ENCODE assay signal across 8 mouse cellular contexts in the genomic region with DNA sequence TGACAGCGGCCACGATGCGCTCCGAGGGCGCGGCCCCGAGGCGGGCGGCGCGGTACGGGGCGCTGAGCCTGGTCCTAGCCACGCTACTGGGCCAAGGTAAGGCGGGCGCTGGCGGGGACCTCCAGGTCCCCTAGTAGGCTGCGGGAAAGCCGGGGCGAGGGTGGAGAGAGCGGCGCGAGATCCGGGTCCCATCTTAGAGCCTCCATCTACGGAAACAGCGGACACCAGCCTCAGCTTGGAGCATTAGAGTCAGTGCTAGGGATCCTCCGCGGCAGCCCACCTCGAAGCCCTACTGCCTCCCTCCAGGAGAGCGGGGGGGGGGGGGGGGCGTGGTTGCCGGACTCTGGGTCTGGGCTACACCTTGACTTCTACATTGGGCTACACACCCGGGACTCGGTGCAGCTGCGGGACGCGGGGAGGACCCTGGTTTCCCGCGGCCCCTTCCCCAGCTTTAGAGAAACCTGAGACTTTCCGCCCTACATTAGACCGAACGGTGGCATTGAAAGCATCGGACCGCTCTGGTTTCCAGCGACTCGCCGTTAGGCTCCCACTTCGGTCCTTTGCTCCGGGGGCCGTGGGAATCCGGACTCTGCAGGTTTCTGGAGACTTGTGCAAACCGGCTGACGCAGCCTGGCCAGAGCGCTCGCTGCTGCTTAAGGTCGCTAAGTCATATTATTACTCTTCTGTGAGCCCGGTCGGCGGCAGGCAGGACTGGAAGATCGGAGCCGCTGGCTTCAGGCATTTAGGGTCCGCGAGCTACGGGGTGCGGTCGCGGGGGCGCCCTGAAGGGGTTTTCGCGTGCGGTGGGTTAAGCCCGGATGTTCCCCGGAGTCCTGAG. TPM values are rescaled to one million over a fixed set of nuclear protein-coding genes. Genes with fewer than 3 reads are reported as not detected.
DNase-seq lines count a peak whose midpoint lies in the region; ATAC-seq and TF ChIP-seq lines count a peak whose summit lies in the region.

No protein-coding gene starts in this region.

- no peak overlapping the region for H3K27ac ChIP-seq in left cerebral cortex, adult 2 months
- 0 out of 2 replicates have a peak overlapping the region, but pooled peaks have one; percentile 5 for H3K27ac ChIP-seq in cerebellum, adult 2 months (ENCODE audit: insufficient read depth, low read length)
- no peak overlapping the region for H3K27ac ChIP-seq in heart, embryonic 16.5 days (ENCODE audit: low read length)
- no peak overlapping the region for H3K27ac ChIP-seq in liver, postnatal 0 days (ENCODE audit: low read depth)

- H3K4me1 ChIP-seq in cerebellum, adult 2 months (ENCODE audit: control insufficient read depth, insufficient read depth, low read length): no peaks in the 10 kb centered on the region
- H3K4me1 ChIP-seq in heart, embryonic 16.5 days (ENCODE audit: control insufficient read depth, insufficient read depth, low read length): peaks cover 4% of the 10 kb centered on the region; the same call in 1 of the 2 replicates
- H3K4me1 ChIP-seq in liver, postnatal 0 days (ENCODE audit: insufficient read depth): no peaks in the 10 kb centered on the region

- TF ChIP-seq CTCF in left cerebral cortex, adult 2 months (IDR thresholded peaks at IDR 0.05): no peak
- no peak for TF ChIP-seq CTCF in cerebellum, adult 2 months (IDR thresholded peaks at IDR 0.05; ENCODE audit: borderline replicate concordance, insufficient read depth, low read depth, low read length)
- TF ChIP-seq CTCF in liver, postnatal 0 days (IDR thresholded peaks at IDR 0.05; ENCODE audit: low read depth): no peak

- peaks cover 2% of the 10 kb centered on the region; the same call in 1 of the 2 replicates for H3K9me3 ChIP-seq in heart, embryonic 16.5 days (replicated peaks; ENCODE audit: control insufficient read depth, low read length)
- H3K9me3 ChIP-seq in liver, postnatal 0 days (ENCODE audit: low read length): no peaks in the 10 kb centered on the region

- peak overlapping the region; percentile 40 for H3K4me3 ChIP-seq in left cerebral cortex, adult 2 months
- H3K4me3 ChIP-seq in cerebellum, adult 2 months (replicated peaks; ENCODE audit: insufficient read depth, low read depth, low read length): peak overlapping the region; percentile 85
- peak overlapping the region; percentile 61 for H3K4me3 ChIP-seq in heart, embryonic 16.5 days (ENCODE audit: low read length)
- H3K4me3 ChIP-seq in liver, postnatal 0 days (ENCODE audit: low read depth, low read length): peak overlapping the region; percentile 22; the same call in 1 of the 2 replicates

- no peak; the same call in 1 of the 2 replicates for ATAC-seq in heart, embryonic 16.5 days (replicated peaks; ENCODE audit: extremely low read depth, insufficient read depth, low FRiP score)
- ATAC-seq in liver, postnatal 0 days: no peak

- DNase-seq in left cerebral cortex, adult 2 months (ENCODE audit: extremely low spot score in 1 of 2, low spot score in 2 of 2): peak; percentile 11
- no peak for DNase-seq in left cerebral cortex, postnatal 36 days (ENCODE audit: low spot score in 2 of 2)
- DNase-seq in cerebellum, adult 2 months: peak; percentile 40 to 61
- DNase-seq in liver, postnatal 0 days: no peak
- peak; percentile 47 for DNase-seq in testis, postnatal 10 days (ENCODE audit: low spot score)
- DNase-seq in layer of hippocampus, postnatal 14 days (ENCODE audit: low spot score in 2 of 2): no peak
- no peak for DNase-seq in ovary, postnatal 14 days (ENCODE audit: low spot score)

- intact Hi-C loops in left cerebral cortex, adult 2 months (cut with DNase I): loop anchor here (5.0 to 10.0 kb wide), 3 partner anchors 125 to 1263 kb away; no protein-coding TSS in a partner anchor
- intact Hi-C loops in left cerebral cortex, postnatal 36 days (cut with DNase I): no loop called here

- H3K9ac ChIP-seq in heart, embryonic 16.5 days (ENCODE audit: low read length): 0 out of 2 replicates have a peak overlapping the region, but pooled peaks have one; percentile 17
- no peak overlapping the region for H3K9ac ChIP-seq in liver, postnatal 0 days (replicated peaks)

- H3K27me3 ChIP-seq in cerebellum, adult 2 months (ENCODE audit: control insufficient read depth, insufficient read depth, low read length): peaks cover 1% of the 10 kb centered on the region; the same call in 1 of the 2 replicates
- peaks cover 58% of the 10 kb centered on the region for H3K27me3 ChIP-seq in heart, embryonic 16.5 days (ENCODE audit: control insufficient read depth, insufficient read depth, low read length)
- peaks cover 58% of the 10 kb centered on the region for H3K27me3 ChIP-seq in liver, postnatal 0 days (ENCODE audit: insufficient read depth, low read length)

- no peaks in the 10 kb centered on the region for H3K36me3 ChIP-seq in heart, embryonic 16.5 days (ENCODE audit: control insufficient read depth, insufficient read depth)
- no peaks in the 10 kb centered on the region for H3K36me3 ChIP-seq in liver, postnatal 0 days (replicated peaks; ENCODE audit: insufficient read depth, low read length)

- TF ChIP-seq POLR2A in cerebellum, adult 2 months (IDR thresholded peaks at IDR 0.05; ENCODE audit: borderline replicate concordance, insufficient read depth, low read length): no peak

- peak overlapping the region; percentile 79 for H3K4me2 ChIP-seq in heart, embryonic 16.5 days (ENCODE audit: low read depth, low read length)
- peak overlapping the region; percentile 48 for H3K4me2 ChIP-seq in liver, postnatal 0 days (ENCODE audit: low read depth, low read length)

- no peak for TF ChIP-seq EP300 in liver, postnatal 0 days (IDR thresholded peaks at IDR 0.05; ENCODE audit: low read depth)

- under 1% methylated on average over 65 of the region's 73 CpGs for WGBS in cerebellum, adult 2 months
- WGBS in heart, embryonic 16.5 days: 2% methylated on average over 72 of the region's 73 CpGs
- WGBS in liver, postnatal 0 days (ENCODE audit: insufficient replicate concordance): 1% methylated on average over 68 of the region's 73 CpGs

RNA-seq across cellular contexts. Expression of a gene that starts 0.5 kb away (rescaled TPM):
- 1 to 10 TPM; 6.2 to 9.5 TPM for total RNA-seq in left cerebral cortex, adult 2 months (2021)
- 1 to 10 TPM; 6.0 to 6.8 TPM for total RNA-seq in left cerebral cortex, postnatal 36 days (2021)
- polyA plus RNA-seq in cerebellum, adult 2 months (2012; rRNA removed): 14.0 TPM in 2 replicates
- polyA plus RNA-seq in heart, embryonic 16.5 days (2015; fragmentation: Nextera tagmentation; extraction: Ambion mirVana): 0.93 and 1.7 TPM in 2 replicates
- 0.02 and 0.04 TPM in 2 replicates for polyA plus RNA-seq in liver, postnatal 0 days (2015; fragmentation: Nextera tagmentation; extraction: Ambion mirVana)
- total RNA-seq in layer of hippocampus, postnatal 14 days (2021): 1 to 10 TPM; 5.3 to 7.4 TPM

Comparison
In these comparisons a context has a peak if more than half of its experiments do, and no peak if none do; other contexts are left out.
1. DNase-seq: peak in left cerebral cortex, adult 2 months (2 of 2), cerebellum, adult 2 months (2 of 2) and testis, postnatal 10 days (single experiment); none in left cerebral cortex, postnatal 36 days (0 of 2), liver, postnatal 0 days (single experiment), layer of hippocampus, postnatal 14 days (0 of 2) and ovary, postnatal 14 days (single experiment).
2. H3K4me3 ChIP-seq: peak in every context shown above with its lines; median percentile 85 in cerebellum, adult 2 months; 61 in heart, embryonic 16.5 days; 40 in left cerebral cortex, adult 2 months; 22 in liver, postnatal 0 days.